Mouse (Mus musculus): Measurements from ENCODE around the gene Cpsf2. TPM values are rescaled to one million over a fixed set of nuclear protein-coding genes. Genes with fewer than 3 reads are reported as not detected.
"Not testable (repeated sequence)": the region's sequence is repeated elsewhere in the genome, so short reads cannot be mapped to it uniquely, and the experiment has no call there.

Cpsf2 gene
- 32.9 and 33.7 TPM in 2 replicates for polyA plus RNA-seq (2015; fragmentation: Nextera tagmentation; extraction: Ambion mirVana)

DNA sequence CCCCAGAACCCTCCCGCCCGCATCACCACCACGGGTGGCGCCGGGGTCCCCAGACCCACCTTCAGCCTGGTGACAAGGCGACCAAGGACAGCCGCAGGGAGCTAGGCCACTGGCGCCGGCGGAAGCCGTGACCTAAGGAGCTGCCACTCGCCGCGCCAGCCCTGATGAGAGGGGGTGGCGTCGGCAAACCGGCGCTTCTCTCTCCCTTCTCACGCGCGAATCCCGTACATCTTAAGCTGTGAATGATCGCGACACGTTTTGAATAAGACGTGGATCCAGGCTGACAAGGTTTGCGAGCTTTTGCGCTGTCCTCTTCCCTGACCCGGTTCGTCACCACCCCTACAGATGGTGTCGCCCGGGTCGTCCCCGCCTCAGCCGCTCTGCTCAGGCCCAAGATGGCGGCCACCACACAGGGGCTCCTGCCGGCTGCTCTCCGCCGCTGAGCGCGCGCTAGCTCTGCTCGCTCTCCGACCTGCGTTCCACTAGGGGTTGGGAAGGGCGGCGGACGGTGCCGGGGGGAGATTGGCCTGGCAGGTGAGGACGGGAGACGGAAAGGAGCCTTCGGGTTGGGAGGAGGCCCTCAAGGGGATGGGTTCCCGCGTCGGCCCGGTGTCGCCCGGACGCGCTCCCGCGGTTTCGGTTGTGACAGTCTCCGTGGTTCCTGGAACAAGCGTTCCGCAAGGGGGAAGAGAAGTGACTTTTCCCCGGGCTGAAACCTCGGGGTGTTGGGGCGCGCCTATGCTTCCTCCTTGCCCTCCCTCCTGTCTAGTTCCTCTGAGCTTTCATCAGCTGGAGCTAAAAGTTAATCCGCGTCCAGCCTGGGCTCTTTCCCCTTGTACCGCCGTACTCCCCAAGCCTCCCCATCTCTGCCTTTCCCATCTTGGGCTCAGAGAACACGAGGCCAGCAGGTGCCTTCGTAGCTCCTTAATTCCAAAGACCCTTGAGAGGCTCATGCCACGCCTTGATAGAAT is at the start of gene Cpsf2:
Cpsf2 (plus strand) TSS at position 388 of the 971 bp plus-strand sequence.
- ATAC-seq (replicated peaks): peak; percentile 98
- Histone ChIP-seq H3K4me1 (peaks cover 23% of the 10 kb centered on the region), H3K4me2 (replicated peaks) (peak within 1 kb of the TSS; percentile 71), H3K27ac (replicated peaks) (peak within 1 kb of the TSS; percentile 95), H3K9ac (replicated peaks) (peak within 1 kb of the TSS; percentile 92), H3K9me3 (no peaks in the 10 kb centered on the region), H3K27me3 (no peaks in the 10 kb centered on the region), H3K4me3 (peak within 1 kb of the TSS; percentile 94), H3K36me3 (0 out of 2 replicates have a peak, but pooled peaks cover 1% of the 10 kb centered on the region)
- WGBS: under 1% methylated on average over 77 of the region's 77 CpGs

DNA sequence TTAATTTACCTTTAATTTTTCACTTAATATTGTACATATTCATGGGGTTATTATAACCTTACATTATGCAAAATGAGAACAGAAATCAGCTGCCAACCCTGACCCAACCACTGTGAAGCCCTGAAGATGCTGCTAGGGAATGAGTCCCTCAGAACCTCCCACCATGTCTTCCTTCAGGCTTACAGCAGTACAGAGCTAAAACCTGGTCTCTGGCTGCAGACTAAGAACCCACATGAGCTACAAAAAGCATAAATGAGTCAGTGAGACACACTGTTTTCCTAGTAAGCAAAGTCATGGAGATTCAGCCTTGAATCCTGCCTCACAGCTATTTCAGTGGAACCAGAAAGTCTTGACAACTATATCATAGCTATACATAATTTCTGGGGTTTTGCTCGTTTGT is 47.4 kb upstream of the Cpsf2 start:
- no peak overlapping the region for H3K9ac ChIP-seq (replicated peaks)
- WGBS: 94% methylated on average over 1 of the region's 1 CpGs
- H3K27me3 ChIP-seq: no peaks in the 10 kb centered on the region
- ATAC-seq (replicated peaks): no peak
- H3K9me3 ChIP-seq: no peaks in the 10 kb centered on the region
- no peak overlapping the region for H3K4me3 ChIP-seq
- peaks cover 83% of the 10 kb centered on the region for H3K36me3 ChIP-seq
- H3K27ac ChIP-seq (replicated peaks): no peak overlapping the region
- H3K4me1 ChIP-seq: no peaks in the 10 kb centered on the region
- no peak overlapping the region for H3K4me2 ChIP-seq (replicated peaks)

DNA sequence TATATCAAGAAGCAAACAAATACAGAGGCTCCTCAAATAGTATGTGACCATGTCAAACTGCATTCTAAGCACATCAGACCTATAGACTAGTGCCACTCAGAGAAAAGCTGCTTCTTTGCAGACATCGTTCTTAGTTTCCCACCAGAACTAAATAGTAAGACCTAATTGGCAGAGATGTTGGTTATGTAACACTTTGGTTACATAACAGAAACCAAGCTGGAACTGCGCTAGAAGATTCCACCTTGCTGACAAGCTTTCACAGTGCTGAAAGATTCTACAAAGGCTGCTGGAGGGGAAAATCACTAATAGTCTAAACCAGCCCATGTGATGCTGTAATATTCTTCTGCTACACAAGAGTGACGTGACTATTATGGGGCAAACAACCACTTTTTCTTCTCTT is 40.6 kb upstream of the Cpsf2 start:
- no peak overlapping the region for H3K4me3 ChIP-seq
- peaks cover 68% of the 10 kb centered on the region for H3K36me3 ChIP-seq
- H3K27me3 ChIP-seq: no peaks in the 10 kb centered on the region
- no peak overlapping the region for H3K9ac ChIP-seq (replicated peaks)
- WGBS: 98% methylated on average over 3 of the region's 3 CpGs
- ATAC-seq (replicated peaks): no peak
- H3K9me3 ChIP-seq: no peaks in the 10 kb centered on the region
- H3K4me2 ChIP-seq (replicated peaks): no peak overlapping the region
- no peak overlapping the region for H3K27ac ChIP-seq (replicated peaks)
- H3K4me1 ChIP-seq: no peaks in the 10 kb centered on the region

DNA sequence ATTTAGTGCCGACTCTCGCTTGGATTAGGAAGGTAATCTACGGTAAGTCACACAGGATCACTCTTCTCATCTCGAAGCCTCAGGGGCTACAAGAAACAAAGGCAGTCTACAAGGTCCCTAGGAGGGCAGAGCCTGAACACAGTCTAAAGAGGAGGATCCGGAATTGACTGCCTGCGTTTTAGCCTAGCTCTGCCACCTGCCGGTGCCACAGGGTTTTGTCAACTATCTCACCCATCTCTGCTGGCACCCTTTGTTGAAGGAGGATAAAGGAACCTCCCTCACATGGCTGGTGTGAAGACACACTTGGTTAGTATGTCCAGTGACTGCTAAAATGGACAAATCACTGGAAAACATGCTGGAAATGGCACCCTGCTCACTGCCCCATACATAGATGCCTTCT is 38.2 kb upstream of the Cpsf2 start:
- Histone ChIP-seq H3K4me1 (no peaks in the 10 kb centered on the region), H3K4me3 (no peak overlapping the region), H3K36me3 (peaks cover 67% of the 10 kb centered on the region), H3K27me3 (no peaks in the 10 kb centered on the region), H3K4me2 (replicated peaks) (no peak overlapping the region), H3K9ac (replicated peaks) (no peak overlapping the region), H3K27ac (replicated peaks) (no peak overlapping the region), H3K9me3 (no peaks in the 10 kb centered on the region)
- no peak for ATAC-seq (replicated peaks)
- WGBS: 78% methylated on average over 7 of the region's 7 CpGs

DNA sequence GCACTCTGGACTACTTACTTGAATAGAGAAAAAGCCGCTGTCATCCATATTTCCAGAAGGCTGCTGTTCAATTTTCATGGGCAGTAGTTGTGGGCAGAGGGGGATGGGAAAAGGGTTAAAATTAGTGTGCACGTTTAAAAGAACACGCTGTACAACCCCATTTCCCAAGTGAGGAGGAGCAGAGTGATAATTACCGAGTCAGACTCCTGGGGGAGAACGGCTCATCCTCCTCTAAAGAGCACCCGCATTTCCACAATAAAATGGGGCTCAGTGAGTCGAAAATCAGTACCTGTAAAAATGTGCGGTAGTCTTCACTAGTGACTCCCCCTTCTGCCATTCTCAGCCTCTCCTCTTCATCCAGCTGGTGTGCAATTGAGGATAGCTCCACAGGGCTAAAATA is 27.8 kb upstream of the Cpsf2 start:
- H3K9me3 ChIP-seq: no peaks in the 10 kb centered on the region
- no peak for ATAC-seq (replicated peaks)

GRCm38 (mm10) chr12:101948801-101949200 is 27.0 kb upstream of the Cpsf2 start:
- Histone ChIP-seq H3K27ac (replicated peaks) (no peak overlapping the region), H3K9me3 (no peaks in the 10 kb centered on the region), H3K4me1 (no peaks in the 10 kb centered on the region), H3K4me3 (no peak overlapping the region), H3K27me3 (no peaks in the 10 kb centered on the region), H3K36me3 (peaks cover 31% of the 10 kb centered on the region), H3K9ac (replicated peaks) (no peak overlapping the region), H3K4me2 (replicated peaks) (no peak overlapping the region)
- 85% methylated on average over 4 of the region's 4 CpGs for WGBS
- no peak for ATAC-seq (replicated peaks)

More for the DNA sequence above, 27.8 kb upstream of the Cpsf2 start:
- H3K4me2 ChIP-seq (replicated peaks): no peak overlapping the region
- no peaks in the 10 kb centered on the region for H3K27me3 ChIP-seq
- peaks cover 31% of the 10 kb centered on the region for H3K36me3 ChIP-seq
- no peak overlapping the region for H3K9ac ChIP-seq (replicated peaks)
- H3K27ac ChIP-seq (replicated peaks): no peak overlapping the region
- H3K4me1 ChIP-seq: no peaks in the 10 kb centered on the region
- WGBS: 85% methylated on average over 8 of the region's 8 CpGs
- H3K4me3 ChIP-seq: no peak overlapping the region

GRCm38 (mm10) chr12:101955821-101956220 is 20.0 kb upstream of the Cpsf2 start:
- not testable (repeated sequence) for ATAC-seq (replicated peaks); H3K27ac ChIP-seq (replicated peaks); H3K36me3 ChIP-seq; H3K27me3 ChIP-seq; H3K4me2 ChIP-seq (replicated peaks); H3K9me3 ChIP-seq; H3K4me3 ChIP-seq; H3K9ac ChIP-seq (replicated peaks)
- over 99% methylated on average over 8 of the region's 8 CpGs for WGBS
- peaks cover 19% of the 10 kb centered on the region for H3K4me1 ChIP-seq

GRCm38 (mm10) chr12:101957079-101957941 is 18.5 kb upstream of the Cpsf2 start:
- peak overlapping the region; percentile 78 for H3K27ac ChIP-seq (replicated peaks)

DNA sequence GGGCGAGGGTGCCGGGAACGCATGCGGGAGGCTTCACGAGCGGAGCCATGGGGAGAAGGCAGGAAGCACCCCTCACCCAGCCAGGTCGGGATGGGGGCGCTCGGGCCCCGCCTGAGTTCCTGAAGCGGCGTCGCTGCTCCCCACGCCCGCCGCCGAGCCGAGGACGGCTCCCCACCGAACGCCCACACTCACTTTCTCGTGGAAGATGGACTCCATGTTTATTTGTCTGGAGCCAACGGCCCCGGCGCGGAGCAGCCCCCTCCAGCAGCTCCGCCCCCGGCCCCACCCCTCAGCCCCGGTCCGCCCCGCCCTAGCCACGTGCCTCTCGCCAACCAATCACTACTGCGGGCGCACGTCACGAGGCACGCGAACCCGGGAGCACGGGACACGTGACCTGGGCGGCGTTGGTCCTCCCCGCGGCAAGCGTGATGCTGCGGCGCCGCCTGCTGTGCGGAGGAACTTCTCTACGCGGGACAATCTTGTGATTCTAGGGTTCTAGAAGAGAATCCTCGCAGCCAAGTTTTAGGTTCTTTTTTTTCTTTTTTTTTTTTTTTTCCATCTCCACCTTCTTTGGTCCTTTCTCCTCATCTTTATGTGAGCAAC is 17.7 kb upstream of the Cpsf2 start, which contains the start of gene Atxn3:
Atxn3 (minus strand) TSS at position 305 of the 603 bp plus-strand sequence.
- Histone ChIP-seq H3K27ac (replicated peaks) (peak within 1 kb of the TSS; percentile 78), H3K4me3 (peak within 1 kb of the TSS; percentile 93), H3K4me2 (replicated peaks) (peak within 1 kb of the TSS; percentile 64), H3K4me1 (peaks cover 19% of the 10 kb centered on the region), H3K9me3 (no peaks in the 10 kb centered on the region), H3K36me3 (no peaks in the 10 kb centered on the region), H3K27me3 (no peaks in the 10 kb centered on the region), H3K9ac (replicated peaks) (peak within 1 kb of the TSS; percentile 84)
- ATAC-seq (replicated peaks): peak; percentile 98
- under 1% methylated on average over 54 of the region's 54 CpGs for WGBS

More at GRCm38 (mm10) chr12:101957079-101957941, 18.5 kb upstream of the Cpsf2 start:
- H3K27me3 ChIP-seq: no peaks in the 10 kb centered on the region
- peak overlapping the region; percentile 64 for H3K4me2 ChIP-seq (replicated peaks)
- WGBS: 11% methylated on average over 26 of the region's 26 CpGs
- peaks cover 19% of the 10 kb centered on the region for H3K4me1 ChIP-seq
- H3K9ac ChIP-seq (replicated peaks): peak overlapping the region; percentile 84
- no peaks in the 10 kb centered on the region for H3K36me3 ChIP-seq
- no peak for ATAC-seq (replicated peaks)
- peak overlapping the region; percentile 93 for H3K4me3 ChIP-seq
- H3K9me3 ChIP-seq: no peaks in the 10 kb centered on the region

DNA sequence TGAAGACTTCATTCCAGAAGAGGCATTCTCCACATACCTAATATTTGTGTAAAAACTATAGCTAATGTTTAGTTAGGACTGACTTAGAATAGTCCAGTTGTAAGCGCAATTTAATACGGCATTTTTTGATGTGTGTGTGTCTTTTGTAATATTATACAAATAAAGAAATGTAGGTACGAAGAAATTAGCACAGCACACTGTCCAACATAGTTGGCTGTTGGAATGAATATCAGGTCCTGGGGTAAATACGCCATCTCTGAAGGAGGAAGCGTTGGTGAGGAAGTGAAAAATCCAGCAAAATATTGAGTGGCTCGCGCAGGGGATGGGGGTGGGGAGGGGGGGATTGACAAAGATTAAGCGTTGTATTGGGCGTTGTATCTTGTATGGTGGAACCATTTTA is 17.2 kb upstream of the Cpsf2 start:
- Histone ChIP-seq H3K4me2 (replicated peaks) (peak overlapping the region; percentile 34), H3K4me3 (peak overlapping the region; percentile 93), H3K4me1 (peaks cover 19% of the 10 kb centered on the region), H3K9me3 (no peaks in the 10 kb centered on the region), H3K27ac (replicated peaks) (no peak overlapping the region), H3K36me3 (no peaks in the 10 kb centered on the region), H3K9ac (replicated peaks) (no peak overlapping the region), H3K27me3 (no peaks in the 10 kb centered on the region)
- 60% methylated on average over 9 of the region's 9 CpGs for WGBS
- ATAC-seq (replicated peaks): peak; percentile 3; the same call in 1 of the 2 replicates

DNA sequence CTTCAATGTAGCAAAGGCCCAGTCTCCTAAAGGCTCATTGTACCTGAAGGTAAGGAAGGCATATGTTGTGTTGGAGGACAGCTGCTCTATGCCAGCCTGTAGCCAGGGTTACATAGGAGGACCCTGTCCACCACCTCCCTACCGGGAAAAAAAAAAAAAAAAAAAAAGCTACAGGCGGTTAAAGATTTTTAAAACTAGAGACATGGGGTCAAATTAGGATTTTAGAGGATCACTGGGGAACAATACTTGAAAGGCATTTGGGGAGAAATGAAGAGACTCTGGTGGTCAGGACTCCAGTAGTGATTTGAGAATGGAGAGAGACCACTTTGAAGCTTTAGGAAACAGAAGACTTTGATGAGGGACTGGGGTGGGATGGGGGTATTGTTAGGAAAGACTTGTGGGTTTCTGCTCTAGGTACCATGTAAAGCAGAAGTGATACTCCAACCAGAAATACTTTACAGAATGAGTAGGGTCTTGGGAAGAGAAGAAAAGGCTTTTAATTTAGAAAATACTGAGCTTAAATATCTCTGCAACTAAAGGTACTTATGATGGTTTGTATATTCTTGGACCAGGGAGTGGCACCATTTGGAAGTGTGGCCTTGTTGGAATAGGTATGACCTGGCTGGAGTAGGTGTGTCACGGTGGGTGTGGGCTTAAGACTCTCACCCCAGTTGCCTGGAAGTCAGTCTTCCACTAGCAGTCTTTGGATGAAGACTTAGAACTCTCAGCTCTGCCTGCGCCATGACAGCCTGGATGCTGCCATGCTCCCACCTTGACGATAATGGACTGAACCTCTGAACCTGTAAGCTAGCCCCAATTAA is 16.6 kb upstream of the Cpsf2 start:
- H3K9ac ChIP-seq (replicated peaks); H3K4me3 ChIP-seq; H3K27me3 ChIP-seq; H3K36me3 ChIP-seq; H3K27ac ChIP-seq (replicated peaks); H3K9me3 ChIP-seq; ATAC-seq (replicated peaks): not testable (repeated sequence)
- Histone ChIP-seq H3K4me1 (peaks cover 19% of the 10 kb centered on the region), H3K4me2 (replicated peaks) (peak overlapping the region; percentile 34; the same call in 1 of the 2 replicates)
- WGBS: 93% methylated on average over 5 of the region's 5 CpGs
